11 mouse cellular contexts compared by ENCODE assay signal in genomic region chr11:48790946-48791345, GRCm38 (mm10). TPM values are rescaled to one million over a fixed set of nuclear protein-coding genes. Genes with fewer than 3 reads are reported as not detected.
DNase-seq lines count a peak whose midpoint lies in the region; ATAC-seq and TF ChIP-seq lines count a peak whose summit lies in the region.
"Had no signal": no experiment of that assay in that cellular context is flagged by ENCODE, and none has a peak within 500 bp of the region (broad histone marks: within the 10 kb centered on the region; RNA-seq: fewer than 3 reads in every experiment).

No protein-coding gene starts in this region.

- H3K9ac ChIP-seq in intestine, embryonic 14.5 days (ENCODE audit: low read length), result no peak overlapping the region
- no peak overlapping the region for H3K9ac ChIP-seq in kidney, embryonic 15.5 days
- no peak overlapping the region for H3K9ac ChIP-seq in liver, embryonic 13.5 days
- H3K9ac ChIP-seq in hindbrain, embryonic 11.5 days (ENCODE audit: low read depth, low read length), result no peak overlapping the region
- no peak overlapping the region for H3K9ac ChIP-seq in lung, postnatal 0 days (replicated peaks; ENCODE audit: low read depth)

- TF ChIP-seq CTCF in lung, postnatal 0 days (IDR thresholded peaks at IDR 0.05), result no peak

- peak overlapping the region; percentile 4; the same call in 1 of the 2 replicates for H3K4me2 ChIP-seq in intestine, embryonic 14.5 days (ENCODE audit: low read length)
- peak overlapping the region; percentile 58 for H3K4me2 ChIP-seq in kidney, embryonic 15.5 days
- H3K4me2 ChIP-seq in liver, embryonic 13.5 days, result peak overlapping the region; percentile 57
- H3K4me2 ChIP-seq in hindbrain, embryonic 11.5 days (replicated peaks; ENCODE audit: low read depth, low read length), result no peak overlapping the region
- H3K4me2 ChIP-seq in lung, postnatal 0 days (replicated peaks; ENCODE audit: low read depth, low read length), result no peak overlapping the region

- peaks cover 11% of the 10 kb centered on the region; the same call in 1 of the 2 replicates for H3K4me1 ChIP-seq in heart, embryonic 10.5 days
- H3K4me1 ChIP-seq in intestine, embryonic 14.5 days (replicated peaks; ENCODE audit: control insufficient read depth, insufficient read depth, low read length), result peaks cover 4% of the 10 kb centered on the region; the same call in 1 of the 2 replicates
- H3K4me1 ChIP-seq in kidney, embryonic 15.5 days, result peaks cover 19% of the 10 kb centered on the region
- peaks cover 32% of the 10 kb centered on the region for H3K4me1 ChIP-seq in liver, embryonic 13.5 days (replicated peaks)
- H3K4me1 ChIP-seq in hindbrain, embryonic 11.5 days (replicated peaks; ENCODE audit: control insufficient read depth, insufficient read depth, low read length), result no peaks in the 10 kb centered on the region
- H3K4me1 ChIP-seq in lung, postnatal 0 days (ENCODE audit: insufficient read depth, low read depth, low read length), result no peaks in the 10 kb centered on the region

- no peaks in the 10 kb centered on the region for H3K9me3 ChIP-seq in heart, embryonic 10.5 days
- H3K9me3 ChIP-seq in intestine, embryonic 14.5 days (ENCODE audit: control insufficient read depth, low read length), result no peaks in the 10 kb centered on the region
- H3K9me3 ChIP-seq in kidney, embryonic 15.5 days (replicated peaks), result no peaks in the 10 kb centered on the region
- H3K9me3 ChIP-seq in liver, embryonic 13.5 days (replicated peaks), result no peaks in the 10 kb centered on the region
- no peaks in the 10 kb centered on the region for H3K9me3 ChIP-seq in hindbrain, embryonic 11.5 days (ENCODE audit: control insufficient read depth, low read length)
- no peaks in the 10 kb centered on the region for H3K9me3 ChIP-seq in lung, postnatal 0 days (ENCODE audit: low read length)
- H3K9me3 ChIP-seq: forebrain, embryonic 15.5 days; neural tube, embryonic 13.5 days had no signal

- H3K27ac ChIP-seq in heart, embryonic 10.5 days, result no peak overlapping the region
- H3K27ac ChIP-seq in intestine, embryonic 14.5 days (ENCODE audit: low read depth), result no peak overlapping the region
- peak overlapping the region; percentile 32; the same call in 1 of the 2 replicates for H3K27ac ChIP-seq in kidney, embryonic 15.5 days
- H3K27ac ChIP-seq in liver, embryonic 13.5 days, result no peak overlapping the region
- no peak overlapping the region for H3K27ac ChIP-seq in hindbrain, embryonic 11.5 days (ENCODE audit: low read depth, low read length)
- H3K27ac ChIP-seq in lung, postnatal 0 days (ENCODE audit: low read length), result no peak overlapping the region
- H3K27ac ChIP-seq: forebrain, embryonic 15.5 days; neural tube, embryonic 13.5 days had no signal

- H3K4me3 ChIP-seq in heart, embryonic 10.5 days, result peak overlapping the region; percentile 18; the same call in 1 of the 2 replicates
- H3K4me3 ChIP-seq in intestine, embryonic 14.5 days (ENCODE audit: low read depth, low read length), result no peak overlapping the region
- peak overlapping the region; percentile 33; the same call in 1 of the 2 replicates for H3K4me3 ChIP-seq in kidney, embryonic 15.5 days (replicated peaks)
- H3K4me3 ChIP-seq in liver, embryonic 13.5 days (replicated peaks), result no peak overlapping the region
- no peak overlapping the region for H3K4me3 ChIP-seq in hindbrain, embryonic 11.5 days (ENCODE audit: low read depth, low read length)
- H3K4me3 ChIP-seq in lung, postnatal 0 days (ENCODE audit: low read depth, low read length), result no peak overlapping the region
- H3K4me3 ChIP-seq: forebrain, embryonic 15.5 days had no signal

- ATAC-seq in intestine, embryonic 14.5 days (replicated peaks; ENCODE audit: low FRiP score, low TSS enrichment, low read depth), result no peak
- ATAC-seq in kidney, embryonic 15.5 days (replicated peaks; ENCODE audit: low FRiP score), result peak; percentile 50
- no peak for ATAC-seq in liver, embryonic 13.5 days (ENCODE audit: low read depth)
- no peak for ATAC-seq in hindbrain, embryonic 11.5 days (ENCODE audit: low FRiP score)
- ATAC-seq in lung, postnatal 0 days, result no peak

- no peak for TF ChIP-seq EP300 in lung, postnatal 0 days (IDR thresholded peaks at IDR 0.05)

- WGBS in heart, embryonic 10.5 days, result 42% methylated on average over 8 of the region's 8 CpGs
- 50% methylated on average over 8 of the region's 8 CpGs for WGBS in intestine, embryonic 14.5 days
- 30% methylated on average over 8 of the region's 8 CpGs for WGBS in kidney, embryonic 15.5 days
- WGBS in liver, embryonic 13.5 days (ENCODE audit: insufficient replicate concordance), result 49% methylated on average over 8 of the region's 8 CpGs
- WGBS in hindbrain, embryonic 11.5 days, result 52% methylated on average over 8 of the region's 8 CpGs
- WGBS in lung, postnatal 0 days, result 38% methylated on average over 8 of the region's 8 CpGs

- no peaks in the 10 kb centered on the region for H3K36me3 ChIP-seq in heart, embryonic 10.5 days
- H3K36me3 ChIP-seq in intestine, embryonic 14.5 days (ENCODE audit: control insufficient read depth, insufficient read depth, low read length), result no peaks in the 10 kb centered on the region
- H3K36me3 ChIP-seq in kidney, embryonic 15.5 days, result no peaks in the 10 kb centered on the region
- no peaks in the 10 kb centered on the region for H3K36me3 ChIP-seq in liver, embryonic 13.5 days
- no peaks in the 10 kb centered on the region for H3K36me3 ChIP-seq in hindbrain, embryonic 11.5 days (ENCODE audit: control insufficient read depth, insufficient read depth, low read length)
- no peaks in the 10 kb centered on the region for H3K36me3 ChIP-seq in lung, postnatal 0 days (ENCODE audit: insufficient read depth, low read length)
- H3K36me3 ChIP-seq: forebrain, embryonic 15.5 days; neural tube, embryonic 13.5 days had no signal

- no peak for DNase-seq in heart, embryonic 10.5 days (ENCODE audit: low spot score)
- no peak for DNase-seq in heart, postnatal 4 days
- no peak for DNase-seq in intestine, embryonic 14.5 days (ENCODE audit: low spot score)
- DNase-seq in liver, embryonic 13.5 days, result no peak
- DNase-seq in hindbrain, embryonic 11.5 days (ENCODE audit: low spot score), result no peak
- DNase-seq in thymus, postnatal 0 days (ENCODE audit: low spot score), result no peak
- no peak for DNase-seq in lung, postnatal 0 days (ENCODE audit: low spot score)

- no peaks in the 10 kb centered on the region for H3K27me3 ChIP-seq in heart, embryonic 10.5 days (ENCODE audit: insufficient read depth, poor library complexity, severe bottlenecking)
- H3K27me3 ChIP-seq in intestine, embryonic 14.5 days (replicated peaks; ENCODE audit: control insufficient read depth, insufficient read depth, low read length), result no peaks in the 10 kb centered on the region
- no peaks in the 10 kb centered on the region for H3K27me3 ChIP-seq in kidney, embryonic 15.5 days
- H3K27me3 ChIP-seq in liver, embryonic 13.5 days, result no peaks in the 10 kb centered on the region
- no peaks in the 10 kb centered on the region for H3K27me3 ChIP-seq in hindbrain, embryonic 11.5 days (ENCODE audit: control insufficient read depth, insufficient read depth, low read length)
- no peaks in the 10 kb centered on the region for H3K27me3 ChIP-seq in lung, postnatal 0 days (replicated peaks; ENCODE audit: insufficient read depth, low read length)
- H3K27me3 ChIP-seq: CH12.LX; forebrain, embryonic 15.5 days; neural tube, embryonic 13.5 days had no signal

RNA-seq across cellular contexts. Expression of gene Rack1, which starts 9.2 kb away (rescaled TPM):
- 542 and 712 TPM in 2 replicates for polyA plus RNA-seq in heart, embryonic 10.5 days (2016; fragmentation: Nextera tagmentation; extraction: Ambion mirVana)
- total RNA-seq in heart, postnatal 4 days (2021), result 100 to 1,000 TPM; 642 to 663 TPM
- 1,049 and 1,145 TPM in 2 replicates for polyA plus RNA-seq in intestine, embryonic 14.5 days (2014; fragmentation: Nextera tagmentation; extraction: Ambion mirVana)
- 775 and 792 TPM in 2 replicates for polyA plus RNA-seq in kidney, embryonic 15.5 days (2015; fragmentation: Nextera tagmentation; extraction: Ambion mirVana)
- 688 and 710 TPM in 2 replicates for polyA plus RNA-seq in liver, embryonic 13.5 days (2015; fragmentation: Nextera tagmentation; extraction: Ambion mirVana)
- 654 and 661 TPM in 2 replicates for polyA plus RNA-seq in hindbrain, embryonic 11.5 days (2014; fragmentation: Nextera tagmentation; extraction: Ambion mirVana)
- 988 and 1,015 TPM in 2 replicates for polyA plus RNA-seq in thymus, postnatal 0 days (2015; fragmentation: Nextera tagmentation; extraction: Ambion mirVana)
- polyA plus RNA-seq in lung, postnatal 0 days (2015; fragmentation: Nextera tagmentation; extraction: Ambion mirVana), result 404 and 434 TPM in 2 replicates

RNA-seq across cellular contexts. Expression of gene Trim41, which starts 26.2 kb away (rescaled TPM):
- 3.0 and 4.7 TPM in 2 replicates for polyA plus RNA-seq in heart, embryonic 10.5 days (2016; fragmentation: Nextera tagmentation; extraction: Ambion mirVana)
- 10 to 100 TPM; 36.0 to 40.1 TPM for total RNA-seq in heart, postnatal 4 days (2021)
- polyA plus RNA-seq in intestine, embryonic 14.5 days (2014; fragmentation: Nextera tagmentation; extraction: Ambion mirVana), result 5.0 and 6.2 TPM in 2 replicates
- polyA plus RNA-seq in kidney, embryonic 15.5 days (2015; fragmentation: Nextera tagmentation; extraction: Ambion mirVana), result 6.6 and 7.0 TPM in 2 replicates
- 1.7 and 2.4 TPM in 2 replicates for polyA plus RNA-seq in liver, embryonic 13.5 days (2015; fragmentation: Nextera tagmentation; extraction: Ambion mirVana)
- polyA plus RNA-seq in hindbrain, embryonic 11.5 days (2014; fragmentation: Nextera tagmentation; extraction: Ambion mirVana), result 4.2 and 4.5 TPM in 2 replicates
- 3.5 and 5.5 TPM in 2 replicates for polyA plus RNA-seq in thymus, postnatal 0 days (2015; fragmentation: Nextera tagmentation; extraction: Ambion mirVana)
- 4.3 and 5.1 TPM in 2 replicates for polyA plus RNA-seq in lung, postnatal 0 days (2015; fragmentation: Nextera tagmentation; extraction: Ambion mirVana)

RNA-seq across cellular contexts. Expression of gene Trim7, which starts 35.0 kb away (rescaled TPM):
- 0.18 and 0.44 TPM in 2 replicates for polyA plus RNA-seq in heart, embryonic 10.5 days (2016; fragmentation: Nextera tagmentation; extraction: Ambion mirVana)
- 1 to 10 TPM; 5.3 to 5.5 TPM for total RNA-seq in heart, postnatal 4 days (2021)
- polyA plus RNA-seq in intestine, embryonic 14.5 days (2014; fragmentation: Nextera tagmentation; extraction: Ambion mirVana), result 1.4 and 1.5 TPM in 2 replicates
- 3.7 and 4.0 TPM in 2 replicates for polyA plus RNA-seq in kidney, embryonic 15.5 days (2015; fragmentation: Nextera tagmentation; extraction: Ambion mirVana)
- 0.06 and 0.09 TPM in 2 replicates for polyA plus RNA-seq in liver, embryonic 13.5 days (2015; fragmentation: Nextera tagmentation; extraction: Ambion mirVana)
- polyA plus RNA-seq in hindbrain, embryonic 11.5 days (2014; fragmentation: Nextera tagmentation; extraction: Ambion mirVana), result 0.56 and 0.77 TPM in 2 replicates
- polyA plus RNA-seq in thymus, postnatal 0 days (2015; fragmentation: Nextera tagmentation; extraction: Ambion mirVana), result 1.1 and 2.1 TPM in 2 replicates
- 1.2 and 1.6 TPM in 2 replicates for polyA plus RNA-seq in lung, postnatal 0 days (2015; fragmentation: Nextera tagmentation; extraction: Ambion mirVana)

RNA-seq across cellular contexts. Expression of gene Gm12184, which starts 35.5 kb away (rescaled TPM):
- polyA plus RNA-seq in heart, embryonic 10.5 days (2016; fragmentation: Nextera tagmentation; extraction: Ambion mirVana), result 0.68 and 1.9 TPM in 2 replicates
- 1 to 10 TPM; 4.8 to 5.1 TPM for total RNA-seq in heart, postnatal 4 days (2021)
- polyA plus RNA-seq in intestine, embryonic 14.5 days (2014; fragmentation: Nextera tagmentation; extraction: Ambion mirVana), result 3.9 and 4.1 TPM in 2 replicates
- 1.6 and 2.9 TPM in 2 replicates for polyA plus RNA-seq in kidney, embryonic 15.5 days (2015; fragmentation: Nextera tagmentation; extraction: Ambion mirVana)
- 1.2 and 1.7 TPM in 2 replicates for polyA plus RNA-seq in liver, embryonic 13.5 days (2015; fragmentation: Nextera tagmentation; extraction: Ambion mirVana)
- polyA plus RNA-seq in hindbrain, embryonic 11.5 days (2014; fragmentation: Nextera tagmentation; extraction: Ambion mirVana), result 5.8 and 7.4 TPM in 2 replicates
- 7.6 and 8.8 TPM in 2 replicates for polyA plus RNA-seq in thymus, postnatal 0 days (2015; fragmentation: Nextera tagmentation; extraction: Ambion mirVana)
- polyA plus RNA-seq in lung, postnatal 0 days (2015; fragmentation: Nextera tagmentation; extraction: Ambion mirVana), result 4.4 and 5.5 TPM in 2 replicates

Comparison
In these comparisons a context has a peak if more than half of its experiments do, and no peak if none do; other contexts are left out.
1. H3K4me3 ChIP-seq: peak in heart, embryonic 10.5 days (single experiment) and kidney, embryonic 15.5 days (single experiment); none in intestine, embryonic 14.5 days (single experiment), liver, embryonic 13.5 days (single experiment), hindbrain, embryonic 11.5 days (single experiment) and lung, postnatal 0 days (single experiment).
2. H3K4me2 ChIP-seq: peak in intestine, embryonic 14.5 days (single experiment), kidney, embryonic 15.5 days (single experiment) and liver, embryonic 13.5 days (single experiment); none in hindbrain, embryonic 11.5 days (single experiment) and lung, postnatal 0 days (single experiment).